Mouse (Mus musculus) brain, embryonic 14.5 days (tissue): ENCODE data around the gene Fen1.

ENCODE experiments used
- CTCF ChIP-seq: fragments of 200-500 bp; IDR thresholded peaks from 2 replicates; pipeline ENCODE4 v1.5.1; 2012; ENCODE audit warnings: inconsistent platforms, mild to moderate bottlenecking, moderate library complexity, borderline replicate concordance; ENCODE audit not compliant: insufficient read depth, insufficient read length; ENCODE audit errors: extremely low read depth
- POLR2A ChIP-seq: fragments of 200-500 bp; IDR thresholded peaks from 2 replicates; pipeline ENCODE4 v1.6.1; 2012; ENCODE audit warnings: mild to moderate bottlenecking, inconsistent platforms, borderline replicate concordance; ENCODE audit not compliant: poor library complexity, insufficient read depth, insufficient read length, severe bottlenecking; ENCODE audit errors: extremely low read depth

DNA sequence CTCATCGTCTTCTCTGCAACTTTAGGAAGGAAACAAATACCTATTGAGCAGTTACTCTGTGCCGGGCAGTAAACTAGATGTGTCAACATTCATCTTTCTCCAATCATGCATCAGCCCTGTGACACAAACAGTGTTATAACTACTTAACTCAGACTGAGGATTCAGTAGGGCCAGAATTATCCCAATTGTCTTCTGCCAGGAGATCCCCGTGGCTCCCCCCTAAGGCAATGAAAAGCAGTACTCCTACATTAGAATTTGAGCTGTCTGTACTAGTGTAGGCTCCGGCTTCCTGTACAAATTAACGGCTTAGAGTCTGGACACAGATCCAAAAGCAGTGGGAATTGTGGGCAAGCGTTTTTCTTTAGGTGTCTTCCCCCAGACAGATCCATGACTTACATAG lies 1.1 kb upstream of the Fen1 start:
- TF ChIP-seq POLR2A, result no peak
- TF ChIP-seq CTCF, result no peak
